In the genomic region with DNA sequence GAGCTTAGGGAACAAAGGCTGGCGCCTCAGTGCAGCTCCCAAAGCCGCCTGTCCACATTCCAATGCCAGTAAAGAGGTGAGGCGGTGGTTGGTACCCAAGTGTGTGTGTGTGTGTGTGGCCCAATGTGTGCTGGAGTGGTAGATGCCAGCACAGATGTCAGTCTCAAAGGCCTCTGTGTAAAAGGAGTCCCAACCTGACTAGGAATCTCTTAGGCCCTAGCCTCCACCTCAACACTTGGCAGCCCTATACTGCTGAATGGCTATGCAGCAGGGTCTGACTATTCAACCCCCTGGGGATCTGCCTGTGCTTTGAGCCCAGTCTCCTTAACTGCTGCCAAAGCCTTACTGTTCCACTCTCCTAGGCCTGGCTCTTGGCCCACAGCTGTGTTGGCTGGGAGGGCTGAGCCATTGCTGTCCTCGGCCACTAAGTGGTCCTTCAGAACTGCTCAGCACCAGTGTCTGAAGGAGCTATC, we compare ENCODE assay signal across 8 mouse cellular contexts. TPM values are rescaled to one million over a fixed set of nuclear protein-coding genes. Genes with fewer than 3 reads are reported as not detected.
DNase-seq lines count a peak whose midpoint lies in the region; ATAC-seq lines count a peak whose summit lies in the region.

No protein-coding gene starts in this region.

- no peaks in the 10 kb centered on the region for H3K27me3 ChIP-seq in midbrain, embryonic 13.5 days

- H3K4me2 ChIP-seq in midbrain, embryonic 13.5 days (replicated peaks) = no peak overlapping the region

- no peaks in the 10 kb centered on the region for H3K4me1 ChIP-seq in midbrain, embryonic 13.5 days (replicated peaks)

- intact Hi-C loops in heart, postnatal 10 days (cut with DNase I) = no loop called here

- ATAC-seq in midbrain, embryonic 13.5 days = peak; percentile 26
- no peak for ATAC-seq in CD4-positive, CD25-positive, alpha-beta regulatory T cell, adult 4 months

- WGBS in midbrain, embryonic 13.5 days = 84% methylated on average over 4 of the region's 4 CpGs

- no peak overlapping the region for H3K27ac ChIP-seq in midbrain, embryonic 13.5 days

- H3K9ac ChIP-seq in midbrain, embryonic 13.5 days (replicated peaks) = no peak overlapping the region

- peak; percentile 64 for DNase-seq in cerebellum, adult 11-12 months
- DNase-seq in cerebellum, adult 11 months = no peak
- peak; percentile 22 for DNase-seq in ovary, adult 18-20 months (ENCODE audit: low spot score)
- DNase-seq in ovary, postnatal 10 days (ENCODE audit: low spot score) = no peak
- peak; percentile 84 to 85 for DNase-seq in heart, postnatal 10 days
- DNase-seq in c-Kit-positive CD71-positive TER-119-positive erythroid progenitor cells, embryonic 14.5 days (ENCODE audit: low spot score) = no peak

- H3K36me3 ChIP-seq in midbrain, embryonic 13.5 days = peaks cover 80% of the 10 kb centered on the region

- H3K4me3 ChIP-seq in midbrain, embryonic 13.5 days (replicated peaks) = no peak overlapping the region

- H3K9me3 ChIP-seq in midbrain, embryonic 13.5 days = no peaks in the 10 kb centered on the region

RNA-seq across cellular contexts. Expression of gene Lime1, which starts 5.1 kb away (rescaled TPM):
- total RNA-seq in heart, postnatal 10 days (2021) = 1 to 10 TPM; 9.3 to 9.9 TPM
- polyA plus RNA-seq in midbrain, embryonic 13.5 days (2015; fragmentation: Nextera tagmentation; extraction: Ambion mirVana) = 42.1 and 46.7 TPM in 2 replicates
- 100 to 1,000 TPM; 302 to 371 TPM for polyA plus RNA-seq in CD4-positive, CD25-positive, alpha-beta regulatory T cell, adult 4 months (2017; shearing (Covaris generic))

RNA-seq across cellular contexts. Expression of gene Arfrp1, which starts 19.8 kb away (rescaled TPM):
- total RNA-seq in heart, postnatal 10 days (2021) = 10 to 100 TPM; 38.3 to 40.4 TPM
- polyA plus RNA-seq in midbrain, embryonic 13.5 days (2015; fragmentation: Nextera tagmentation; extraction: Ambion mirVana) = 91.6 and 95.9 TPM in 2 replicates
- polyA plus RNA-seq in CD4-positive, CD25-positive, alpha-beta regulatory T cell, adult 4 months (2017; shearing (Covaris generic)) = 10 to 100 TPM; 67.6 to 76.2 TPM

RNA-seq across cellular contexts. Expression of gene Zgpat, which starts 20.2 kb away (rescaled TPM):
- total RNA-seq in heart, postnatal 10 days (2021) = 10 to 100 TPM; 19.6 to 19.7 TPM
- polyA plus RNA-seq in midbrain, embryonic 13.5 days (2015; fragmentation: Nextera tagmentation; extraction: Ambion mirVana) = 71.5 and 78.5 TPM in 2 replicates
- 10 to 100 TPM; 16.4 to 23.4 TPM for polyA plus RNA-seq in CD4-positive, CD25-positive, alpha-beta regulatory T cell, adult 4 months (2017; shearing (Covaris generic))

Comparison
In these comparisons a context has a peak if more than half of its experiments do, and no peak if none do; other contexts are left out.
1. DNase-seq: peak in cerebellum, adult 11-12 months (single experiment), ovary, adult 18-20 months (single experiment) and heart, postnatal 10 days (2 of 2); none in cerebellum, adult 11 months (single experiment), ovary, postnatal 10 days (single experiment) and c-Kit-positive CD71-positive TER-119-positive erythroid progenitor cells, embryonic 14.5 days (single experiment).